In genomic region chr11:76243811-76244546, GRCm38 (mm10) we compare ENCODE assay signal across 8 mouse cellular contexts. TPM values are rescaled to one million over a fixed set of nuclear protein-coding genes. Genes with fewer than 3 reads are reported as not detected.
DNase-seq lines count a peak whose midpoint lies in the region; ATAC-seq and TF ChIP-seq lines count a peak whose summit lies in the region.

No protein-coding gene starts in this region.

- H3K27ac ChIP-seq in heart, embryonic 11.5 days (ENCODE audit: low read depth, low read length), result peak overlapping the region; percentile 63
- H3K27ac ChIP-seq in ES-Bruce4 (ENCODE audit: insufficient read depth, low read length), result no peak overlapping the region
- H3K27ac ChIP-seq in forebrain, embryonic 13.5 days, result no peak overlapping the region
- H3K27ac ChIP-seq in liver, embryonic 16.5 days (ENCODE audit: low read length), result no peak overlapping the region

- peak overlapping the region; percentile 84 for H3K9ac ChIP-seq in heart, embryonic 11.5 days (ENCODE audit: low read depth, low read length)
- H3K9ac ChIP-seq in ES-Bruce4 (ENCODE audit: low read depth, poor library complexity, severe bottlenecking), result peak overlapping the region; percentile 75
- peak overlapping the region; percentile 87 for H3K9ac ChIP-seq in forebrain, embryonic 13.5 days
- H3K9ac ChIP-seq in liver, embryonic 16.5 days (ENCODE audit: low read depth, low read length), result peak overlapping the region; percentile 85

- TF ChIP-seq EP300 in ES-Bruce4 (IDR thresholded peaks at IDR 0.05; ENCODE audit: insufficient read depth, low read depth, low read length), result no peak

- peaks cover 9% of the 10 kb centered on the region for H3K4me1 ChIP-seq in heart, embryonic 11.5 days (ENCODE audit: control insufficient read depth, insufficient read depth, low read length)
- no peaks in the 10 kb centered on the region for H3K4me1 ChIP-seq in ES-Bruce4 (ENCODE audit: control insufficient read depth, insufficient read depth, low read length)
- H3K4me1 ChIP-seq in forebrain, embryonic 13.5 days, result peaks cover 23% of the 10 kb centered on the region
- peaks cover 10% of the 10 kb centered on the region for H3K4me1 ChIP-seq in liver, embryonic 16.5 days (ENCODE audit: control insufficient read depth, low read depth, low read length)

- intact Hi-C loops in heart, postnatal 14 days (cut with DNase I), result no loop called here

- no peak for ATAC-seq in heart, embryonic 11.5 days (replicated peaks; ENCODE audit: insufficient number of reproducible peaks, low FRiP score, low TSS enrichment)
- ATAC-seq in forebrain, embryonic 13.5 days, result no peak
- peak; percentile 46; the same call in 1 of the 2 replicates for ATAC-seq in liver, embryonic 16.5 days (ENCODE audit: low read depth)

- peaks cover 6% of the 10 kb centered on the region for H3K36me3 ChIP-seq in heart, embryonic 11.5 days (ENCODE audit: control insufficient read depth, insufficient read depth, low read length)
- peaks cover 18% of the 10 kb centered on the region for H3K36me3 ChIP-seq in ES-Bruce4 (ENCODE audit: control insufficient read depth, insufficient read depth, low read length, poor library complexity, severe bottlenecking)
- H3K36me3 ChIP-seq in forebrain, embryonic 13.5 days (ENCODE audit: poor library complexity, severe bottlenecking), result peaks cover 24% of the 10 kb centered on the region
- H3K36me3 ChIP-seq in liver, embryonic 16.5 days (ENCODE audit: control insufficient read depth, insufficient read depth), result no peaks in the 10 kb centered on the region

- TF ChIP-seq POLR2A in ES-Bruce4 (IDR thresholded peaks at IDR 0.05; ENCODE audit: insufficient read depth, low read length), result no peak

- DNase-seq in heart, postnatal 14 days, result no peak
- DNase-seq in adrenal gland, postnatal 25 days, result no peak
- DNase-seq in frontal cortex, adult 2 months (ENCODE audit: extremely low spot score in 1 of 2, low spot score in 1 of 2), result no peak
- no peak for DNase-seq in adrenal gland, adult 2 months

- peak overlapping the region; percentile 68 for H3K4me3 ChIP-seq in heart, embryonic 11.5 days (ENCODE audit: low read depth, low read length)
- peak overlapping the region; percentile 82 for H3K4me3 ChIP-seq in ES-Bruce4 (ENCODE audit: low read depth, low read length)
- H3K4me3 ChIP-seq in forebrain, embryonic 13.5 days, result peak overlapping the region; percentile 82
- H3K4me3 ChIP-seq in liver, embryonic 16.5 days (ENCODE audit: low read depth, low read length), result peak overlapping the region; percentile 78

- WGBS in heart, embryonic 11.5 days (ENCODE audit: insufficient replicate concordance), result 3% methylated on average over 34 of the region's 34 CpGs
- WGBS in forebrain, embryonic 13.5 days, result 3% methylated on average over 34 of the region's 34 CpGs
- 4% methylated on average over 34 of the region's 34 CpGs for WGBS in liver, embryonic 16.5 days (ENCODE audit: insufficient replicate concordance)

- H3K9me3 ChIP-seq in heart, embryonic 11.5 days (replicated peaks; ENCODE audit: control insufficient read depth, low read length), result no peaks in the 10 kb centered on the region
- no peaks in the 10 kb centered on the region for H3K9me3 ChIP-seq in ES-Bruce4 (replicated peaks; ENCODE audit: control insufficient read depth, insufficient read depth, low read length, poor library complexity, severe bottlenecking)
- no peaks in the 10 kb centered on the region for H3K9me3 ChIP-seq in forebrain, embryonic 13.5 days (replicated peaks)
- H3K9me3 ChIP-seq in liver, embryonic 16.5 days (replicated peaks; ENCODE audit: control insufficient read depth, low read length), result no peaks in the 10 kb centered on the region

- H3K27me3 ChIP-seq in heart, embryonic 11.5 days (ENCODE audit: control insufficient read depth, insufficient read depth, low read length), result no peaks in the 10 kb centered on the region
- H3K27me3 ChIP-seq in ES-Bruce4 (ENCODE audit: control insufficient read depth, insufficient read depth, low read length, poor library complexity, severe bottlenecking), result no peaks in the 10 kb centered on the region
- H3K27me3 ChIP-seq in forebrain, embryonic 13.5 days, result no peaks in the 10 kb centered on the region
- no peaks in the 10 kb centered on the region for H3K27me3 ChIP-seq in liver, embryonic 16.5 days (ENCODE audit: control insufficient read depth, insufficient read depth, low read depth, low read length)

- no peak for TF ChIP-seq CTCF in ES-Bruce4 (IDR thresholded peaks at IDR 0.05; ENCODE audit: low read depth, low read length)

- peak overlapping the region; percentile 94 for H3K4me2 ChIP-seq in heart, embryonic 11.5 days
- peak overlapping the region; percentile 76 for H3K4me2 ChIP-seq in forebrain, embryonic 13.5 days
- H3K4me2 ChIP-seq in liver, embryonic 16.5 days (ENCODE audit: low read depth, low read length), result peak overlapping the region; percentile 87

RNA-seq across cellular contexts. Expression of gene Glod4, which starts 0.5 kb away (rescaled TPM):
- 128 TPM in 2 replicates for polyA plus RNA-seq in heart, embryonic 11.5 days (2014; fragmentation: Nextera tagmentation; extraction: Ambion mirVana)
- 10 to 100 TPM; 37.7 to 44.7 TPM for total RNA-seq in heart, postnatal 14 days (2021)
- 163 and 165 TPM in 2 replicates for polyA plus RNA-seq in ES-Bruce4 (2011; ENCODE audit: insufficient read depth, insufficient read length, low read depth, missing spikeins)
- 129 and 133 TPM in 2 replicates for polyA plus RNA-seq in forebrain, embryonic 13.5 days (2015; fragmentation: Nextera tagmentation; extraction: Ambion mirVana)
- 47.4 and 50.3 TPM in 2 replicates for polyA plus RNA-seq in liver, embryonic 16.5 days (2015; fragmentation: Nextera tagmentation; extraction: Ambion mirVana)
- total RNA-seq in adrenal gland, postnatal 25 days (2021), result 94.1 and 99.7 TPM in 2 replicates
- polyA plus RNA-seq in frontal cortex, adult 2 months (2012; rRNA removed), result 48.6 and 53.1 TPM in 2 replicates
- total RNA-seq in adrenal gland, adult 2 months (2021), result 10 to 100 TPM; 76.3 to 86.1 TPM
- polyA plus RNA-seq in adrenal gland, adult 2 months (2012; rRNA removed), result 1.7 TPM in 2 replicates

RNA-seq across cellular contexts. Expression of gene Mrm3, which starts 0.5 kb away (rescaled TPM):
- 21.1 and 21.6 TPM in 2 replicates for polyA plus RNA-seq in heart, embryonic 11.5 days (2014; fragmentation: Nextera tagmentation; extraction: Ambion mirVana)
- total RNA-seq in heart, postnatal 14 days (2021), result 10 to 100 TPM; 20.6 to 22.8 TPM
- 9.2 and 12.1 TPM in 2 replicates for polyA plus RNA-seq in ES-Bruce4 (2011; ENCODE audit: insufficient read depth, insufficient read length, low read depth, missing spikeins)
- 20.4 and 23.8 TPM in 2 replicates for polyA plus RNA-seq in forebrain, embryonic 13.5 days (2015; fragmentation: Nextera tagmentation; extraction: Ambion mirVana)
- 11.9 and 12.5 TPM in 2 replicates for polyA plus RNA-seq in liver, embryonic 16.5 days (2015; fragmentation: Nextera tagmentation; extraction: Ambion mirVana)
- total RNA-seq in adrenal gland, postnatal 25 days (2021), result 17.8 and 18.6 TPM in 2 replicates
- 14.5 and 16.7 TPM in 2 replicates for polyA plus RNA-seq in frontal cortex, adult 2 months (2012; rRNA removed)
- 10 to 100 TPM; 18.1 to 21.3 TPM for total RNA-seq in adrenal gland, adult 2 months (2021)
- 10.4 and 13.0 TPM in 2 replicates for polyA plus RNA-seq in adrenal gland, adult 2 months (2012; rRNA removed)

RNA-seq across cellular contexts. Expression of gene Gemin4, which starts 26.5 kb away (rescaled TPM):
- polyA plus RNA-seq in heart, embryonic 11.5 days (2014; fragmentation: Nextera tagmentation; extraction: Ambion mirVana), result 25.8 and 34.8 TPM in 2 replicates
- 1 to 10 TPM; 1.8 to 2.6 TPM for total RNA-seq in heart, postnatal 14 days (2021)
- polyA plus RNA-seq in ES-Bruce4 (2011; ENCODE audit: insufficient read depth, insufficient read length, low read depth, missing spikeins), result 31.6 and 32.2 TPM in 2 replicates
- 18.3 and 29.0 TPM in 2 replicates for polyA plus RNA-seq in forebrain, embryonic 13.5 days (2015; fragmentation: Nextera tagmentation; extraction: Ambion mirVana)
- polyA plus RNA-seq in liver, embryonic 16.5 days (2015; fragmentation: Nextera tagmentation; extraction: Ambion mirVana), result 10.5 and 11.3 TPM in 2 replicates
- 6.9 and 9.8 TPM in 2 replicates for total RNA-seq in adrenal gland, postnatal 25 days (2021)
- 5.3 and 8.0 TPM in 2 replicates for polyA plus RNA-seq in frontal cortex, adult 2 months (2012; rRNA removed)
- 1 to 10 TPM; 5.4 to 9.1 TPM for total RNA-seq in adrenal gland, adult 2 months (2021)
- 4.5 and 5.9 TPM in 2 replicates for polyA plus RNA-seq in adrenal gland, adult 2 months (2012; rRNA removed)

RNA-seq across cellular contexts. Expression of gene Dbil5, which starts 26.6 kb away (rescaled TPM):
- 0.99 and 1.3 TPM in 2 replicates for polyA plus RNA-seq in heart, embryonic 11.5 days (2014; fragmentation: Nextera tagmentation; extraction: Ambion mirVana)
- not detected for total RNA-seq in heart, postnatal 14 days (2021)
- not detected in 2 replicates for polyA plus RNA-seq in ES-Bruce4 (2011; ENCODE audit: insufficient read depth, insufficient read length, low read depth, missing spikeins)
- 0.89 TPM in 1 of 2 replicates, not detected in the other for polyA plus RNA-seq in forebrain, embryonic 13.5 days (2015; fragmentation: Nextera tagmentation; extraction: Ambion mirVana)
- 0.15 and 0.22 TPM in 2 replicates for polyA plus RNA-seq in liver, embryonic 16.5 days (2015; fragmentation: Nextera tagmentation; extraction: Ambion mirVana)
- total RNA-seq in adrenal gland, postnatal 25 days (2021), result 1.2 TPM in 1 of 2 replicates, not detected in the other
- 1.4 and 1.5 TPM in 2 replicates for polyA plus RNA-seq in frontal cortex, adult 2 months (2012; rRNA removed)
- total RNA-seq in adrenal gland, adult 2 months (2021), result under 1 TPM; 0.72 to 0.73 TPM
- 0.97 TPM in 1 of 2 replicates, not detected in the other for polyA plus RNA-seq in adrenal gland, adult 2 months (2012; rRNA removed)

Comparison
In these comparisons a context has a peak if more than half of its experiments do, and no peak if none do; other contexts are left out.
1. RNA of gene Glod4, which starts 0.5 kb away (polyA plus RNA-seq): 163 to 165 TPM in ES-Bruce4, 129 to 133 TPM in forebrain, embryonic 13.5 days, 128 TPM in heart, embryonic 11.5 days, 48.6 to 53.1 TPM in frontal cortex, adult 2 months and 47.4 to 50.3 TPM in liver, embryonic 16.5 days; 1.7 TPM in adrenal gland, adult 2 months; every median in the first group is over 10 times any median in the second.
2. Peak in every context shown above with its lines, with median percentiles within 50 percentile points of each other: H3K4me2 ChIP-seq, H3K4me3 ChIP-seq and H3K9ac ChIP-seq.